Mouse (Mus musculus) retina, postnatal 7 days (tissue): ENCODE results near the gene Ndrg3.
A peak's percentile ranks its signal among the peaks of the same experiment; 100 is the strongest.

Source experiments
- DNase-seq: peaks from one replicate; pipeline ENCODE4 v3.0.0-alpha.2; 2012; ENCODE audit warnings: low read depth, low spot score

Gene Ndrg3

GRCm38 (mm10) chr2:156991470-156992319 lies at the start of gene Ndrg3:
Ndrg3 (minus strand) TSS chr2:156992056.
- DNase-seq, result peak; percentile 93

GRCm38 (mm10) chr2:157041421-157041820 lies 49.6 kb upstream of the Ndrg3 start:
- DNase-seq, result no peak

- DNase-seq, result no peak
Observed at GRCm38 (mm10) chr2:157040649-157041046, 48.8 kb upstream of the Ndrg3 start.

GRCm38 (mm10) chr2:157039900-157040648 lies 48.2 kb upstream of the Ndrg3 start:
- DNase-seq, result no peak

- DNase-seq, result no peak
Observed at GRCm38 (mm10) chr2:157037303-157037702, 45.4 kb upstream of the Ndrg3 start.

GRCm38 (mm10) chr2:157036400-157036799 lies 44.5 kb upstream of the Ndrg3 start:
- no peak for DNase-seq

GRCm38 (mm10) chr2:157035371-157035770 lies 43.5 kb upstream of the Ndrg3 start:
- no peak for DNase-seq

- peak; percentile 81 for DNase-seq
Observed at GRCm38 (mm10) chr2:157030804-157031203, 38.9 kb upstream of the Ndrg3 start.

GRCm38 (mm10) chr2:157028261-157028660 lies 36.4 kb upstream of the Ndrg3 start:
- no peak for DNase-seq

GRCm38 (mm10) chr2:157027106-157028008 lies 35.5 kb upstream of the Ndrg3 start:
- no peak for DNase-seq

GRCm38 (mm10) chr2:157021156-157021555 lies 29.3 kb upstream of the Ndrg3 start:
- DNase-seq, result no peak

GRCm38 (mm10) chr2:157019228-157019627 lies 27.4 kb upstream of the Ndrg3 start:
- no peak for DNase-seq

GRCm38 (mm10) chr2:157016529-157017270 lies 24.8 kb upstream of the Ndrg3 start:
- DNase-seq, result no peak

GRCm38 (mm10) chr2:157012341-157012740 lies 20.5 kb upstream of the Ndrg3 start:
- DNase-seq, result no peak

- DNase-seq, result no peak
Observed at GRCm38 (mm10) chr2:157010634-157011310, 18.9 kb upstream of the Ndrg3 start.

- DNase-seq, result no peak
Observed at GRCm38 (mm10) chr2:157010121-157010520, 18.3 kb upstream of the Ndrg3 start.

GRCm38 (mm10) chr2:157008509-157008908 lies 16.7 kb upstream of the Ndrg3 start:
- no peak for DNase-seq

- DNase-seq, result no peak
Observed at GRCm38 (mm10) chr2:157007234-157007596, 15.4 kb upstream of the Ndrg3 start.

- peak; percentile 76 for DNase-seq
Observed at GRCm38 (mm10) chr2:157006511-157007233, 14.8 kb upstream of the Ndrg3 start, which contains the start of gene Dsn1. Dsn1 (minus strand) TSS chr2:157007154.

- no peak for DNase-seq
Observed at GRCm38 (mm10) chr2:157002321-157002720, 10.5 kb upstream of the Ndrg3 start.
